Mouse (Mus musculus): ENCODE measurements around the gene Obox1. TPM values are rescaled to one million over a fixed set of nuclear protein-coding genes. Genes with fewer than 3 reads are reported as not detected.

Obox1 gene
- polyA plus RNA-seq (2015; fragmentation: Illumina TruSeq; extraction: RNeasy Lipid Tissue Mini Kit (QIAGEN cat#74804); ENCODE audit: insufficient read depth, low replicate concordance), result not detected

DNA sequence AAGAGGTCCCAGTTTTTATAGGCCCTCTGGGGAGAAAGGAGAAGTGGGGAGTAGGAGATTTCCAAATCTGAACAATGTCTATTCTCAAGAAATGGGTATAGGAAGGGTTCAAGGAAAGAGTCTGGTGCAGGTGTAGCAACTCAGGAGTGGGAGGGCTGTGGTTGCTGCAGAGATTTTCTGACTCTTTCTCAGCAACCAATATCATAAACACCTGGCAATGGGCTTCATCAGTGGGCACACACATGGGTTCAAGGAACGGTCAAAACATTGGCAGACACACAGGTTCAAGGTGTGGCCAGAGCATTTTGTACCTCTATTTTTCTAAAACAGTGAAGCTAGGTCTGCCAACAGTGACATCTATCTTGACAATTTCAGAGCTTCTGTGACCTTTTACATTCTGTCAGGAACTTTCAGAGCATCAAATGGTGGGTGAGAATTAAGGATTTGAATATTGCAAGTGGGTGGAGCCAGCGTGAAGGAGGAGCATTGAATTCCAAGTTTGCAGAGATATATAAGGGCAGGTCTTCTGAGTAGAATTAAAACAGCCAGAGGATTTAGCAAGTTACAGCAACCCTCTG lies at the start of gene Obox1, which contains the start of gene Obox2:
TSS of gene Obox1 (plus strand) at position 528 of the 578 bp plus-strand sequence.
TSS of gene Obox2 (plus strand) at position 301 of the 578 bp plus-strand sequence.

Other genes with a start within 250 kb of the Obox1 start
- not detected for gene Obox2, start 227 bp upstream of the Obox1 start, polyA plus RNA-seq (2015; fragmentation: Illumina TruSeq; extraction: RNeasy Lipid Tissue Mini Kit (QIAGEN cat#74804); ENCODE audit: insufficient read depth, low replicate concordance)

All from spleen, adult 10 weeks (tissue).